Mouse (Mus musculus): Measurements from ENCODE around the gene P4ha1.

- TF ChIP-seq CTCF (IDR thresholded peaks at IDR 0.05; ENCODE audit: low read depth) (no peak), EP300 (IDR thresholded peaks at IDR 0.05; ENCODE audit: low read depth) (no peak)
These were observed 46.0 kb upstream of the P4ha1 start for GRCm38 (mm10) chr10:59277116-59277515.

Measured in liver, embryonic 14.5 days (tissue).